9 mouse cellular contexts compared by ENCODE assay signal in the genomic region with DNA sequence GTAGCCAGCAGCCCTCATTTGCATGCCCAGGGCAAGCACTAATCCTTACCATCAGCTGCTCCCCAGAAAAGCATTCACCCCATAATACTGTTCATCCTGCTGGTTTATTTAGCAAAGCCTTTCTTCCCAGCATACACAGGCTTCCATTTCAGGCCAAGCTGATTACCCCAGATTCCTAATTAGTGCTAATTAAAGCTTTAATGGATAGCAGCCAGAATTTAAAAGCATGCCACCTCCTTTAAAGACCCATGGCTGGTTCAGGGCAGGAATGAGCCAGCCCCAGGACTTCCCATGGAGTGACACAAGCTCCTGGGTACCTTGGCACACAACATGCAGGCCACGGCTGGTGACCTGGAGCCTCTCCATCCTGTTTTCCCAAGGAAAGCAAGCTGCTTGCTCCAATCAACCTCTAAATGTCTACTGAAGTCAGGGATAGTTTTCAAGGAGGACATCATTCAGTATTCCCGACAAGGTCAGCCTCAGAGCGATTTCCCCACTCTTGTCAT.
A peak's percentile ranks its signal among the peaks of the same experiment; 100 is the strongest.
DNase-seq lines count a peak whose midpoint lies in the region; ATAC-seq and TF ChIP-seq lines count a peak whose summit lies in the region.
"Had no signal": no experiment of that assay in that cellular context is flagged by ENCODE, and none has a peak within 500 bp of the region (broad histone marks: within the 10 kb centered on the region; RNA-seq: fewer than 3 reads in every experiment).

No protein-coding gene starts in this region.

- TF ChIP-seq POLR2A in myocyte (IDR thresholded peaks at IDR 0.05; ENCODE audit: insufficient read length, low read depth), result no peak

- H3K4me1 ChIP-seq in forebrain, postnatal 0 days (ENCODE audit: insufficient read depth), result peaks cover 5% of the 10 kb centered on the region; the same call in 1 of the 2 replicates

- no peak overlapping the region for H3K4me3 ChIP-seq in forebrain, postnatal 0 days (ENCODE audit: low read depth, low read length)
- no peak overlapping the region for H3K4me3 ChIP-seq in myocyte
- H3K4me3 ChIP-seq: midbrain, embryonic 12.5 days had no signal

- no peak overlapping the region for H3K27ac ChIP-seq in forebrain, postnatal 0 days (ENCODE audit: low read depth, low read length)

- peak; percentile 44 for DNase-seq in layer of hippocampus, adult 11-12 months (ENCODE audit: low spot score)
- no peak for DNase-seq in layer of hippocampus, postnatal 25 days (ENCODE audit: extremely low spot score in 1 of 2, low spot score in 1 of 2)
- DNase-seq in cerebellum, adult 11-12 months, result peak; percentile 81
- peak; percentile 56 for DNase-seq in forebrain, postnatal 0 days
- DNase-seq in urinary bladder, adult 2 months (ENCODE audit: low spot score), result no peak
- no peak for DNase-seq in c-Kit-positive CD71-positive TER-119-positive erythroid progenitor cells, embryonic 14.5 days (ENCODE audit: low spot score)
- DNase-seq in kidney, postnatal 14 days, result no peak

- no peak for TF ChIP-seq CTCF in forebrain, postnatal 0 days (IDR thresholded peaks at IDR 0.05; ENCODE audit: low read depth)

- no peaks in the 10 kb centered on the region for H3K9me3 ChIP-seq in forebrain, postnatal 0 days (ENCODE audit: low read length)
- H3K9me3 ChIP-seq: midbrain, embryonic 12.5 days had no signal

- no peaks in the 10 kb centered on the region for H3K36me3 ChIP-seq in forebrain, postnatal 0 days (ENCODE audit: insufficient read depth)
- H3K36me3 ChIP-seq in myocyte (ENCODE audit: control insufficient read depth, insufficient read depth), result no peaks in the 10 kb centered on the region
- H3K36me3 ChIP-seq: midbrain, embryonic 12.5 days had no signal

- no peaks in the 10 kb centered on the region for H3K27me3 ChIP-seq in forebrain, postnatal 0 days (ENCODE audit: insufficient read depth, low read length)
- no peaks in the 10 kb centered on the region for H3K27me3 ChIP-seq in myocyte (ENCODE audit: control insufficient read depth, insufficient read depth, insufficient read length)

- H3K4me2 ChIP-seq in forebrain, postnatal 0 days (ENCODE audit: low read depth), result no peak overlapping the region
- peak overlapping the region; percentile 73 for H3K4me2 ChIP-seq in myocyte (ENCODE audit: low read depth)
- H3K4me2 ChIP-seq: midbrain, embryonic 12.5 days had no signal

- H3K79me2 ChIP-seq in myocyte (ENCODE audit: control insufficient read depth, insufficient read depth), result no peaks in the 10 kb centered on the region

- peak; percentile 89 for ATAC-seq in forebrain, postnatal 0 days

- 32% methylated on average over 3 of the region's 3 CpGs for WGBS in forebrain, postnatal 0 days

- H3K9ac ChIP-seq in forebrain, postnatal 0 days, result no peak overlapping the region
- H3K9ac ChIP-seq: midbrain, embryonic 12.5 days had no signal

- no peak overlapping the region for H3ac ChIP-seq in myocyte (ENCODE audit: control insufficient read depth, insufficient read length)

TF ChIP-seq in myocyte, 11 proteins besides CTCF, POLR2A, EP300 and RAD21:
- TF ChIP-seq MAX (IDR thresholded peaks at IDR 0.05; ENCODE audit: low read depth), result no peak
- no peak for TF ChIP-seq E2F4 (IDR thresholded peaks at IDR 0.05; ENCODE audit: insufficient read depth)
- no peak for TF ChIP-seq REST (IDR thresholded peaks at IDR 0.05; ENCODE audit: insufficient read depth, insufficient read length)
- TF ChIP-seq MYOG (IDR thresholded peaks at IDR 0.05; ENCODE audit: control insufficient read depth in 1 of 3, insufficient read depth in 1 of 3, insufficient read length in 2 of 3, low read depth in 2 of 3), result no peak
- no peak for TF ChIP-seq MYOD1 (IDR thresholded peaks at IDR 0.05; ENCODE audit: control insufficient read depth in 1 of 3, insufficient read length in 2 of 3, low read depth in 2 of 3)
- no peak for TF ChIP-seq USF1 (IDR thresholded peaks at IDR 0.05; ENCODE audit: low read depth)
- no peak for TF ChIP-seq POLR2AphosphoS2 (IDR thresholded peaks at IDR 0.05; ENCODE audit: insufficient read length, low read depth)

Comparison
In these comparisons a context has a peak if more than half of its experiments do, and no peak if none do; other contexts are left out.
1. DNase-seq: peak in layer of hippocampus, adult 11-12 months (single experiment), cerebellum, adult 11-12 months (single experiment) and forebrain, postnatal 0 days (single experiment); none in layer of hippocampus, postnatal 25 days (0 of 2), urinary bladder, adult 2 months (single experiment), c-Kit-positive CD71-positive TER-119-positive erythroid progenitor cells, embryonic 14.5 days (single experiment) and kidney, postnatal 14 days (single experiment).